Mouse (Mus musculus) C2C12 (cell line): ENCODE data around the gene Ipcef1. TPM values are rescaled to one million over a fixed set of nuclear protein-coding genes. Genes with fewer than 3 reads are reported as not detected.
"Not testable (repeated sequence)": the region's sequence is repeated elsewhere in the genome, so short reads cannot be mapped to it uniquely, and the experiment has no call there.

Experiments
- H3K27me3 ChIP-seq: one replicate; pipeline ENCODE4 v1.6.1; 2011; ENCODE audit not compliant: control insufficient read depth, insufficient read depth, insufficient read length
- H3K36me3 ChIP-seq: one replicate; pipeline ENCODE4 v1.6.1; 2011; ENCODE audit not compliant: control insufficient read depth, insufficient read depth
- H3K4me3 ChIP-seq: one replicate; pipeline ENCODE4 v1.5.1; 2011; ENCODE audit warnings: mild to moderate bottlenecking, control low read depth; ENCODE audit not compliant: poor library complexity, insufficient read depth, severe bottlenecking
- H3K79me2 ChIP-seq: one replicate; pipeline ENCODE4 v1.6.1; 2011; ENCODE audit not compliant: control insufficient read depth, insufficient read depth
- H3K79me3 ChIP-seq: one replicate; pipeline ENCODE4 v1.6.1; 2011; ENCODE audit warnings: low read depth, control low read depth
- H3ac ChIP-seq: one replicate; pipeline ENCODE3; 2011; ENCODE audit warnings: low read depth; ENCODE audit not compliant: control insufficient read depth, insufficient read length
- CEBPB ChIP-seq: IDR thresholded peaks from one replicate; pipeline ENCODE4 v1.6.1; 2011; ENCODE audit warnings: low read depth, mild to moderate bottlenecking, control low read depth, moderate library complexity
- CTCF ChIP-seq: IDR thresholded peaks from one replicate; pipeline ENCODE4 v1.5.1; 2011; ENCODE audit not compliant: control insufficient read depth, insufficient read depth, insufficient read length
- FOSL1 ChIP-seq: IDR thresholded peaks from one replicate; pipeline ENCODE4 v1.8.0; 2011; ENCODE audit warnings: mild to moderate bottlenecking, low read length; ENCODE audit not compliant: poor library complexity, insufficient read depth, severe bottlenecking
- MAX ChIP-seq: IDR thresholded peaks from one replicate; pipeline ENCODE4 v1.6.1; 2011; ENCODE audit warnings: mild to moderate bottlenecking, control low read depth
- MYOD1 ChIP-seq: IDR thresholded peaks from one replicate; pipeline ENCODE4 v1.6.1; 2011; ENCODE audit warnings: low read depth; ENCODE audit not compliant: control insufficient read depth, insufficient read length
- MYOG ChIP-seq: IDR thresholded peaks from one replicate; pipeline ENCODE4 v1.6.1; 2011; ENCODE audit not compliant: control insufficient read depth, insufficient read length; ENCODE audit errors: extremely low read depth
- USF1 ChIP-seq: IDR thresholded peaks from one replicate; pipeline ENCODE4 v1.6.1; 2011; ENCODE audit warnings: low read depth, mild to moderate bottlenecking, control low read depth, moderate library complexity
- polyA plus RNA-seq: library from polyadenylated mRNA; unstranded; fragments of >200 nt; fragmentation: generic; extraction: Trizol; gene quantifications from one replicate; pipeline ENCODE4 v1.2.1, GENCODE M21; 2012; ENCODE audit warnings: missing spikeins

The Ipcef1 gene
- polyA plus RNA-seq, 1 experiment = not detected

- H3ac ChIP-seq = no peak overlapping the region
- H3K79me2 ChIP-seq = no peaks in the 10 kb centered on the region
- no peak overlapping the region for H3K4me3 ChIP-seq
- H3K36me3 ChIP-seq = no peaks in the 10 kb centered on the region
- H3K27me3 ChIP-seq = no peaks in the 10 kb centered on the region
- TF ChIP-seq FOSL1 = no peak
- TF ChIP-seq USF1 = no peak
- TF ChIP-seq MYOG = no peak
- no peaks in the 10 kb centered on the region for H3K79me3 ChIP-seq
Observed at GRCm38 (mm10) chr10:6885460-6885859, 166.8 kb downstream of the Ipcef1 start.

GRCm38 (mm10) chr10:6882041-6882440 is 170.2 kb downstream of the Ipcef1 start:
- not testable (repeated sequence) for H3K79me2 ChIP-seq, H3K27me3 ChIP-seq, H3ac ChIP-seq, H3K4me3 ChIP-seq, H3K79me3 ChIP-seq, H3K36me3 ChIP-seq

GRCm38 (mm10) chr10:6878276-6878881 is 173.9 kb downstream of the Ipcef1 start:
- Histone ChIP-seq H3K27me3 (no peaks in the 10 kb centered on the region), H3K36me3 (no peaks in the 10 kb centered on the region), H3K4me3 (no peak overlapping the region), H3K79me3 (no peaks in the 10 kb centered on the region), H3ac (no peak overlapping the region), H3K79me2 (no peaks in the 10 kb centered on the region)
- TF ChIP-seq CTCF (no peak), MYOD1 (no peak), MAX (no peak), USF1 (no peak), FOSL1 (no peak), MYOG (no peak), CEBPB (no peak)

GRCm38 (mm10) chr10:6873917-6874316 is 178.4 kb downstream of the Ipcef1 start:
- no peaks in the 10 kb centered on the region for H3K27me3 ChIP-seq
- H3K79me3 ChIP-seq = no peaks in the 10 kb centered on the region
- H3ac ChIP-seq = no peak overlapping the region
- no peak for TF ChIP-seq FOSL1
- TF ChIP-seq CTCF = no peak
- no peak for TF ChIP-seq CEBPB
- no peak for TF ChIP-seq MYOD1
- no peak for TF ChIP-seq MAX
- no peak for TF ChIP-seq MYOG
- no peak for TF ChIP-seq USF1
- H3K4me3 ChIP-seq = no peak overlapping the region
- no peaks in the 10 kb centered on the region for H3K36me3 ChIP-seq
- H3K79me2 ChIP-seq = no peaks in the 10 kb centered on the region

GRCm38 (mm10) chr10:6871418-6872072 is 180.7 kb downstream of the Ipcef1 start:
- no peaks in the 10 kb centered on the region for H3K27me3 ChIP-seq
- H3K4me3 ChIP-seq = no peak overlapping the region
- no peak for TF ChIP-seq CTCF
- no peaks in the 10 kb centered on the region for H3K36me3 ChIP-seq
- no peaks in the 10 kb centered on the region for H3K79me3 ChIP-seq
- no peak overlapping the region for H3ac ChIP-seq
- H3K79me2 ChIP-seq = no peaks in the 10 kb centered on the region

GRCm38 (mm10) chr10:6855812-6856211 is 196.5 kb downstream of the Ipcef1 start:
- Histone ChIP-seq H3K79me2 (no peaks in the 10 kb centered on the region), H3K4me3 (no peak overlapping the region), H3K27me3 (no peaks in the 10 kb centered on the region), H3K79me3 (no peaks in the 10 kb centered on the region), H3ac (no peak overlapping the region), H3K36me3 (no peaks in the 10 kb centered on the region)
- TF ChIP-seq CTCF = no peak
